Mouse (Mus musculus): Measurements from ENCODE around the gene Ip6k1. TPM values are rescaled to one million over a fixed set of nuclear protein-coding genes. Genes with fewer than 3 reads are reported as not detected.

Gene Ip6k1
- total RNA-seq, 1 experiment from 2014 or later, result 230 TPM

DNA sequence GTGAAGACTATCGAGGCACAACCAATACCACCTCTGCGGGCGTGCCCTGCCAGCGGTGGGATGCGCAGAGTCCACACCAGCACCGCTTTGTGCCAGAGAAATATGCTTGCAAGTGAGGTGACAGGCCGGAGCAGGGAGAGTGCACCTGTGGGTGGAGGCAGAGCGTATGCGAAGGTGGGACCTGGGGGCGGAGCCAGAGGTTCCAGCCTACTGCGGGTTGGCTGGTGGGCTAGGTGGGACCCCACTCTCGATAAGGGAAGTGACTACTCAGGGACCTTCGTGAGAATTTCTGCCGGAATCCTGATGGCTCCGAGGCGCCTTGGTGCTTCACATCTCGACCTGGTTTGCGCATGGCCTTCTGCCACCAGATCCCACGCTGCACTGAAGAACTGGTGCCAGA lies 80.2 kb downstream of the Ip6k1 start:
- ATAC-seq (ENCODE audit: extremely low read depth, insufficient number of reproducible peaks, low FRiP score, poor library complexity, severe bottlenecking), result no peak

DNA sequence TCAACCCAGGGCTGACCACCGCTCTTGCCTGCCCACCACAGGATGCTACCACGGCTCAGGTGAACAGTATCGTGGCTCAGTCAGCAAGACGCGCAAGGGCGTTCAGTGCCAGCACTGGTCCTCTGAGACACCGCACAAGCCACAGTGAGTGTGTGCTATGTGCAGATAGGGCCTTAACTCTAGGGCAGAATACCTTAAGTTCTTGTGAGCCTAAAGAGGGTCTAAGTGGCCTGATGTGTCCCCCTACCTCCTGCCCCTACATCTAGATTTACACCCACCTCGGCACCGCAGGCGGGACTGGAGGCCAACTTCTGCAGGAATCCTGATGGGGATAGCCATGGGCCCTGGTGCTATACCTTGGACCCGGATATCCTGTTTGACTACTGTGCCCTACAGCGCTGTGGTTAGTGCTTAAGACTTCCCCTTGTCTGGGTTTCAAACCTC lies 80.7 kb downstream of the Ip6k1 start, which contains the start of gene Rnf123:
Gene Rnf123 (minus strand): TSS at position 359 of the 444 bp plus-strand sequence.
- ATAC-seq (ENCODE audit: extremely low read depth, insufficient number of reproducible peaks, low FRiP score, poor library complexity, severe bottlenecking), result no peak; the same call in 1 of the 2 replicates

DNA sequence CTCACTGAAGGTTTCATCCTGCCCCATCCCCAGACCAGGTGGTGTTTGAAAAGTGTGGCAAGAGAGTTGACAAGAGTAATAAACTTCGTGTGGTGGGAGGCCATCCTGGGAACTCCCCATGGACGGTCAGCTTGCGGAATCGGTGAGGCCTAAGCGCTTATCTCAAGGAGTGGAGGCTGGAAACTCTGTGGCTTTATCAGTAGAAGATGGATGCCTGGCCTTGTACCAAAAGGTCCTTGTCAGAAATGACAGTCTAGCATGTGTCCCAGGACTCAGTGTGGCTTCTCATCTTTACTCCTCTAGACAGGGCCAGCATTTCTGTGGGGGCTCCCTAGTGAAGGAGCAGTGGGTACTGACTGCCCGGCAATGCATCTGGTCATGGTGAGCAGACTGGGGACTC lies 81.3 kb downstream of the Ip6k1 start:
- ATAC-seq (ENCODE audit: extremely low read depth, insufficient number of reproducible peaks, low FRiP score, poor library complexity, severe bottlenecking), result no peak

DNA sequence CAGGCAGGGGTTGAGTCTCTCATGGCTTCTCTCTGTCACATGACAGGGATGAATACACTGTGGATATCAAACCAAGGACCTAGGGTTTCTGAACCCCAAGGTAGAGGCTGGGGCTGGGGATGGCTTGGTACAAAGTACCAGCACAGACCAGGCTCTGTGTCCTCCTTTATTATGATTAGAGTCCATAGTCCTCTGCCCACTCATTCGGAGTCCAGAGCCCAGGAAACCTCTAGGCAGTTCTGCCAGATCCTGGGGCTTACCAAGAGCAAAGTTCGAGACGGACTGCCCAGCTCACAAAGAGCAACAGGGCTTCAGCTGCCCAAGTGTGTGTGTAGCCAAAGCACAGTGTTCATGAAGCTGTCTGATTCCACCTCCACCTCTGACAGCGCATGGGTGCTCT lies 83.0 kb downstream of the Ip6k1 start:
- ATAC-seq (ENCODE audit: extremely low read depth, insufficient number of reproducible peaks, low FRiP score, poor library complexity, severe bottlenecking), result no peak

DNA sequence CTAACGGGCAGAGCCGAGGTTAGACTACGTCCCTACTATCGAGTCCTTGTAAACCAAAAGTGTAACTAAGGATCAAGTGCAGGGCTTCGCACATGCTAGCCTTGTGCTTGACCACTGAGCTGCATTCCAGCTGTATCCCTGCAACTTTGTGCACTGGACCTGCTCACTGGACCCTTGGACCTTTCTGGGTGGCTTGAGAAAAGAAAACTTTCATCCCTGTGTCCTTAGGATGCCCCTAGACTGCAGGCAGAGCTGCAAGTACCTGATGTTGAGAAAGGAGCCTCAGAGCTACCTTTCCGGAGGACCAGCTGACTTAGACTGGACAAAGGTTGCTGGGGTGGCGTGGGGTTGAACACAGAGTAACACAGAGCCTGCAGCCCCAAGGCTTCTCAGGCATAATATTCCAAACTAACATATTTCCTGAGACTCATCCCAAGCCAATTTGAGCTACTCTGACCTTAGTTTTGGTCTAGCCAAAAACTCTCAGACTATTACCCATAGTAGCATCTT lies 88.4 kb downstream of the Ip6k1 start:
- no peak for ATAC-seq (ENCODE audit: extremely low read depth, insufficient number of reproducible peaks, low FRiP score, poor library complexity, severe bottlenecking)

DNA sequence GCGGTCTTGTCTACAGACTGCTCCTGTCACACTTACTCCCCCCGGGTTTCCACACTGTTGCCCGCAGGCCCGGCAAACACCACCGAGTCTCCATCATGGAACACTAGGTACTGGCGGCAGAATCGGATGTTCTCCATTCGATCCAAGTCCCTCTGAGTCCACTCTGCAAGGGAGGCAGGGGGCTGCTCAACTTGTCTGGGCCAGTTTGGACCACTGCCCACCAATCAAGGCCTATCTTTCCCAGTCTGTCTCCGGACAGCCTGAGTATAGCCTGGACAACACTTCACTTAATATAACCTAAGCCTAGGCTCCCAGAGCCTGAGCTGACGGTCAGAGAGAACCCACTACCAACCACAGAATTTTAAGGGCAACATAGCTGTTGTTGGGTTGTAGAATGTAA lies 91.3 kb downstream of the Ip6k1 start:
- ATAC-seq (ENCODE audit: extremely low read depth, insufficient number of reproducible peaks, low FRiP score, poor library complexity, severe bottlenecking), result no peak

DNA sequence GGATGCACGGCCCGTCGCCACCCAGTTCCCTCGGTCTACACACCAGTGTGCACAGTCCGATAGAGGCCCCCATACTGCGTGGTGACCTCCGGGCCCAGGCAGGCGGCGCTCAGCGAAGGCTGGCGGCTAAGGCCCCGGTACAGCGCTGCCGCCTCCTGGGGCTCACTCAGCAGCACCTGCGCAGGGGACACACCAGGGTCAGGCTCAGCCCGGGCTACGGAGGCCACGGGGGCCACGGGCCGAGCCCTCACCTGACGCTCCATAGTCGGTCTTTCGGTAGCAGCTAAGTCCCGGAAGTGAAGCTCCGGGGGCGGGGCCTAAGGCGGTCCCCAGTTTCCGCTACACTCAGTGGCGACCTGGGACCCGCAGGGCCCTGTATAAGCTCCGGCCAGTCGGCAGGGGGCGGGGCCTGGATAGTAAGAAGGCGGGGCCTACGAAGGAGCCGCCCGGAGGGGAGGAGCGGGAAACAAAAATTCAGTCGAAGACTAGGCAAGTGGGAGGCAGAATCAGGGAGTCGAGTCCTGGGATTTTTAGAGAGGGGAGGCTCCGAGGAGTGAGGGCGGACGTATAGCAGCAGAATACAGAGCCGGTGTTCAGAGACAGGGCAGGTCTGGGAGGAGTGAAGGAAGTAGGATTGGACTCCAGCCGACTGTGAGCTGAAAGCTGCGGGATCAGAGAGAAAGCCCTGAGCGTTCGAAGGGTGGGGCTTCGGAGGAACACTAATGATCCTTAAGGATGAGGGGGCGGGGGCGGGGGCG lies 92.1 kb downstream of the Ip6k1 start, which contains the start of gene Apeh:
Gene Apeh (minus strand): TSS at position 423 of the 758 bp plus-strand sequence.
- peak; percentile 84 for ATAC-seq (ENCODE audit: extremely low read depth, insufficient number of reproducible peaks, low FRiP score, poor library complexity, severe bottlenecking)

DNA sequence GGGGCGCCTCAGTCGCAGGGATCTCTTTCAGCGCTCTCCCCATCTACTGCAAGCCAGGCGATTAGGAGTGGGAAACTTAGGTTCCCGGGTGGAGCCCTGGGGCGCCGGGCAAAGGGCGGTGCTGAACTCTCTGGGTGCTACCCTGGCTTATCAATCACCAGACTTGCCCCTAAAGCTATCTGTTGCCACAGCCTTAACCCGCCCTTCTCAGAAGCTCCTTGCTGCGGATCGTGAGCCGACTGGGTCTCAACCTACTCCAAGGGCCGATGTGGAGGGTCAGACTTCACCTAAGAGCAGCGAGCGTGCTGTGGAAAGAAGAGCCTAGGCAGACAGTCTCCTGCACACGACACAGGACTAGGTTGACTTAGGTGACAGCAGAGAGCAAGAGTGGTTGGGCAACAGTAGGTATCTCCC lies 92.7 kb downstream of the Ip6k1 start:
- ATAC-seq (ENCODE audit: extremely low read depth, insufficient number of reproducible peaks, low FRiP score, poor library complexity, severe bottlenecking), result no peak

DNA sequence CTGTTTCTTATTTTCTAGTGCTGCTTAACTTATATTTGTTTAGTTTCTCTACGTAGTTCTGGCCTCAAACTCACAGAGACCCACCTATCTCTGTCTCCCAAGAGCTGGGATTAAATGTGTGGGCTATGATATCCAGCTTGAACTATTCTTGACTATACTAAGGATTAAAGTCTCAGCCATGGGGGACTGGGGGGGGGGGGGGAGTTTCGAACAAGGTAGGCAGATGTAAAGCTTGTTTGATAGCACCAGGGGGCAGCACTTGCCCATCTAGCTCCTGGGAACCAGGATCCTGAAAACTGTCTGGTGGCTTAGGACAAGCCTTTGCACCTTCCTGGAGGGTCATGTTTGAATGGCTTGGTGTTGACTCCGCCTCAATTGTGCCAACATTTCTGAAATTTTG lies 93.2 kb downstream of the Ip6k1 start:
- ATAC-seq (ENCODE audit: extremely low read depth, insufficient number of reproducible peaks, low FRiP score, poor library complexity, severe bottlenecking), result peak; percentile 45; the same call in 1 of the 2 replicates

DNA sequence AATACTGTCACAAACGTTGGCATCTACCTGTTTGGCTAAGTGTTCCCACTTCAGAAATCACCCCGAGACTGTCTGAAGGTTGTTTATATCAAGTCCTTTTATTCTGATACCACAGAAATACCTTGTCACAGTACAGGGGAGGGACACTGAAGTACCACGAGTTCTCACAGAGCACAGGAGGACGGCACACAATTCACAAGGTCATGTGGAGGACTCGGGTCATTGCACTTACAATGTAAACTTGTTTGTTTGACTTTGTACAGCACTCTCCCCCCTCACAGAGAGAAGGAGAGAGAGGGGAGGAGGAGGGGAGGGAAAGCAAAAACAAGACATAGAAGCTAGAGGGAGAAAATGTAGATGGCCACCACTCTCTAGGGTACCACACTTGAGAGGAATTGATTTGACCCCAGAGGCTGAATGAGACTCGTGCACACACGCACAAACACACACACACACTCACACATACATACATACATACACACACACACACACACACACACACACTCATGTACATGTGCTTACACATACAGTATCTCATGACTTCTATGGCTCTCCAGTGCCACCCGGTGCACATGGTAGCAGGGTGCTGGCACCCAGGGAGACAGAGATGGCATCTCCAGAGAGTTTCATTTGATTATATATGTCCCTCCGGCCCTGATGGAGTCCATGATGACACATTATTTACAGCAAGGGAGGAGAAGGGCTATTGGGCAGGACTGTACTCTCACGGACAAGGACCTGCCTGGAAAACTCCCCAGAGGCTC lies 93.8 kb downstream of the Ip6k1 start:
- ATAC-seq (ENCODE audit: extremely low read depth, insufficient number of reproducible peaks, low FRiP score, poor library complexity, severe bottlenecking), result no peak

Other genes starting within 250 kb of the Ip6k1 start
- gene Rbm5, start 231.5 kb upstream of the Ip6k1 start, total RNA-seq (2017), result 662 and 675 TPM in 2 replicates
- 178 and 218 TPM in 2 replicates for gene Rbm6, start 129.3 kb upstream of the Ip6k1 start, total RNA-seq (2017)
- gene Mon1a, start 114.3 kb upstream of the Ip6k1 start, total RNA-seq (2017), result 18.4 and 20.3 TPM in 2 replicates
- 0.25 and 3.0 TPM in 2 replicates for gene Mst1r, start 95.6 kb upstream of the Ip6k1 start, total RNA-seq (2017)
- gene Actl11, start 74.0 kb upstream of the Ip6k1 start, total RNA-seq (2017), result not detected in 2 replicates
- not detected in 2 replicates for gene Camkv, start 66.8 kb upstream of the Ip6k1 start, total RNA-seq (2017)
- 1.9 and 5.3 TPM in 2 replicates for gene Traip, start 52.4 kb upstream of the Ip6k1 start, total RNA-seq (2017)
- 177 and 211 TPM in 2 replicates for gene Uba7, start 27.0 kb upstream of the Ip6k1 start, total RNA-seq (2017)
- not detected in 2 replicates for gene Gm20661, start 19.4 kb upstream of the Ip6k1 start, total RNA-seq (2017)
- gene Inka1, start 16.6 kb upstream of the Ip6k1 start, total RNA-seq (2017), result 2.9 and 4.2 TPM in 2 replicates
- gene Cdhr4, start 10.0 kb upstream of the Ip6k1 start, total RNA-seq (2017), result 0.98 TPM in 1 of 2 replicates, not detected in the other
- 4.9 TPM in 1 of 2 replicates, not detected in the other for gene Gm20662, start 6.2 kb upstream of the Ip6k1 start, total RNA-seq (2017)
- gene Gmppb, start 46.7 kb downstream of the Ip6k1 start, total RNA-seq (2017), result 11.2 and 13.1 TPM in 2 replicates
- gene Amigo3, start 50.7 kb downstream of the Ip6k1 start, total RNA-seq (2017), result 3.6 and 4.5 TPM in 2 replicates
- not detected in 2 replicates for gene Mst1, start 77.9 kb downstream of the Ip6k1 start, total RNA-seq (2017)
- gene Rnf123, start 80.8 kb downstream of the Ip6k1 start, total RNA-seq (2017), result 62.7 and 90.3 TPM in 2 replicates
- 74.5 and 116 TPM in 2 replicates for gene Apeh, start 92.1 kb downstream of the Ip6k1 start, total RNA-seq (2017)
- gene Bsn, start 187.9 kb downstream of the Ip6k1 start, total RNA-seq (2017), result 0.12 and 0.23 TPM in 2 replicates

Measured in neutrophil, adult 5-6 weeks (primary cell).